8 mouse cellular contexts compared by ENCODE assay signal in genomic region chr17:74993726-74994581, GRCm38 (mm10). TPM values are rescaled to one million over a fixed set of nuclear protein-coding genes. Genes with fewer than 3 reads are reported as not detected.
DNase-seq lines count a peak whose midpoint lies in the region; ATAC-seq and TF ChIP-seq lines count a peak whose summit lies in the region.

No protein-coding gene starts in this region.

- H3K27me3 ChIP-seq in forebrain, embryonic 10.5 days (ENCODE audit: poor library complexity, severe bottlenecking), result no peaks in the 10 kb centered on the region
- no peaks in the 10 kb centered on the region for H3K27me3 ChIP-seq in hindbrain, embryonic 16.5 days (replicated peaks; ENCODE audit: control insufficient read depth, insufficient read depth, low read length)
- H3K27me3 ChIP-seq in liver, postnatal 0 days (ENCODE audit: insufficient read depth, low read length), result no peaks in the 10 kb centered on the region

- H3K27ac ChIP-seq in forebrain, embryonic 10.5 days, result peak overlapping the region; percentile 86
- no peak overlapping the region for H3K27ac ChIP-seq in hindbrain, embryonic 16.5 days (ENCODE audit: low read depth, low read length)
- no peak overlapping the region for H3K27ac ChIP-seq in liver, postnatal 0 days (ENCODE audit: low read depth)
- no peak overlapping the region for H3K27ac ChIP-seq in olfactory bulb, adult 2 months (ENCODE audit: insufficient read depth, low read depth, low read length)

- 2% methylated on average over 26 of the region's 26 CpGs for WGBS in forebrain, embryonic 10.5 days
- 3% methylated on average over 26 of the region's 26 CpGs for WGBS in hindbrain, embryonic 16.5 days
- WGBS in liver, postnatal 0 days (ENCODE audit: insufficient replicate concordance), result 8% methylated on average over 26 of the region's 26 CpGs
- WGBS in olfactory bulb, adult 2 months, result 15% methylated on average over 26 of the region's 26 CpGs

- H3K9me3 ChIP-seq in forebrain, embryonic 10.5 days, result peaks cover 13% of the 10 kb centered on the region; the same call in 1 of the 2 replicates
- H3K9me3 ChIP-seq in hindbrain, embryonic 16.5 days (ENCODE audit: control insufficient read depth, low read length), result 0 out of 2 replicates have a peak, but pooled peaks cover 2% of the 10 kb centered on the region
- H3K9me3 ChIP-seq in liver, postnatal 0 days (ENCODE audit: low read length), result peaks cover 6% of the 10 kb centered on the region; the same call in 1 of the 2 replicates

- peaks cover 29% of the 10 kb centered on the region for H3K4me1 ChIP-seq in forebrain, embryonic 10.5 days
- peaks cover 7% of the 10 kb centered on the region; the same call in 1 of the 2 replicates for H3K4me1 ChIP-seq in hindbrain, embryonic 16.5 days (ENCODE audit: control insufficient read depth, insufficient read depth, low read depth, low read length)
- peaks cover 10% of the 10 kb centered on the region; the same call in 1 of the 2 replicates for H3K4me1 ChIP-seq in liver, postnatal 0 days (ENCODE audit: insufficient read depth)
- peaks cover 5% of the 10 kb centered on the region for H3K4me1 ChIP-seq in olfactory bulb, adult 2 months (ENCODE audit: control insufficient read depth, insufficient read depth, low read length)

- peak; percentile 34 for DNase-seq in ovary, postnatal 36 days (ENCODE audit: low spot score)
- no peak for DNase-seq in ovary, postnatal 14 days (ENCODE audit: low spot score)
- peak; percentile 77 for DNase-seq in forebrain, embryonic 10.5 days (ENCODE audit: extremely low spot score, low spot score)
- no peak for DNase-seq in liver, postnatal 0 days
- no peak for DNase-seq in frontal cortex, adult 2 months (ENCODE audit: extremely low spot score in 1 of 2, low spot score in 1 of 2)
- DNase-seq in left cerebral cortex, adult 18-20 months (ENCODE audit: low spot score in 2 of 2), result no peak

- TF ChIP-seq CTCF in liver, postnatal 0 days (IDR thresholded peaks at IDR 0.05; ENCODE audit: low read depth), result no peak
- no peak for TF ChIP-seq CTCF in olfactory bulb, adult 2 months (IDR thresholded peaks at IDR 0.05; ENCODE audit: insufficient read depth, low read depth, low read length)

- H3K4me3 ChIP-seq in forebrain, embryonic 10.5 days, result peak overlapping the region; percentile 46
- H3K4me3 ChIP-seq in hindbrain, embryonic 16.5 days (ENCODE audit: low read length), result peak overlapping the region; percentile 36
- H3K4me3 ChIP-seq in liver, postnatal 0 days (ENCODE audit: low read depth, low read length), result peak overlapping the region; percentile 32
- H3K4me3 ChIP-seq in olfactory bulb, adult 2 months (ENCODE audit: insufficient read depth, low read depth, low read length), result peak overlapping the region; percentile 22; the same call in 1 of the 2 replicates

- H3K9ac ChIP-seq in hindbrain, embryonic 16.5 days (ENCODE audit: low read depth, low read length), result peak overlapping the region; percentile 43
- H3K9ac ChIP-seq in liver, postnatal 0 days (replicated peaks), result peak overlapping the region; percentile 11; the same call in 1 of the 2 replicates

- TF ChIP-seq POLR2A in olfactory bulb, adult 2 months (IDR thresholded peaks at IDR 0.05; ENCODE audit: insufficient read depth, low read depth, low read length), result peak; percentile 18; the same call in 1 of the 2 replicates

- no peaks in the 10 kb centered on the region for H3K36me3 ChIP-seq in forebrain, embryonic 10.5 days (replicated peaks)
- H3K36me3 ChIP-seq in hindbrain, embryonic 16.5 days (ENCODE audit: control insufficient read depth, insufficient read depth, low read length), result no peaks in the 10 kb centered on the region
- H3K36me3 ChIP-seq in liver, postnatal 0 days (replicated peaks; ENCODE audit: insufficient read depth, low read length), result no peaks in the 10 kb centered on the region

- ATAC-seq in hindbrain, embryonic 16.5 days, result peak; percentile 72
- no peak for ATAC-seq in liver, postnatal 0 days

- no peak for TF ChIP-seq EP300 in liver, postnatal 0 days (IDR thresholded peaks at IDR 0.05; ENCODE audit: low read depth)

- peak overlapping the region; percentile 69 for H3K4me2 ChIP-seq in hindbrain, embryonic 16.5 days (ENCODE audit: low read length)
- H3K4me2 ChIP-seq in liver, postnatal 0 days (ENCODE audit: low read depth, low read length), result peak overlapping the region; percentile 67

RNA-seq across cellular contexts. Expression of gene Ltbp1, which starts 11.4 kb away (rescaled TPM):
- polyA plus RNA-seq in forebrain, embryonic 10.5 days (2016; fragmentation: Nextera tagmentation; extraction: Ambion mirVana), result 4.5 TPM in 2 replicates
- polyA plus RNA-seq in hindbrain, embryonic 16.5 days (2015; fragmentation: Nextera tagmentation; extraction: Ambion mirVana), result 1.6 and 2.0 TPM in 2 replicates
- polyA plus RNA-seq in liver, postnatal 0 days (2015; fragmentation: Nextera tagmentation; extraction: Ambion mirVana), result 2.8 and 3.1 TPM in 2 replicates
- not detected in 2 replicates for polyA plus RNA-seq in olfactory bulb, adult 2 months (2012; ENCODE audit: insufficient read depth, insufficient read length, low replicate concordance, missing spikeins)
- polyA plus RNA-seq in frontal cortex, adult 2 months (2012; rRNA removed), result 6.0 and 6.9 TPM in 2 replicates
- 1 to 10 TPM; 7.2 to 7.8 TPM for total RNA-seq in left cerebral cortex, adult 18-20 months (2021)

Comparison
In these comparisons a context has a peak if more than half of its experiments do, and no peak if none do; other contexts are left out.
1. DNase-seq: peak in ovary, postnatal 36 days (single experiment) and forebrain, embryonic 10.5 days (single experiment); none in ovary, postnatal 14 days (single experiment), liver, postnatal 0 days (single experiment), frontal cortex, adult 2 months (0 of 2) and left cerebral cortex, adult 18-20 months (0 of 2).
2. Peak in every context shown above with its lines, with median percentiles within 50 percentile points of each other: H3K4me3 ChIP-seq.